Mouse (Mus musculus): ENCODE measurements around the gene Dlg5.
A peak's percentile ranks its signal among the peaks of the same experiment; 100 is the strongest.

DNA sequence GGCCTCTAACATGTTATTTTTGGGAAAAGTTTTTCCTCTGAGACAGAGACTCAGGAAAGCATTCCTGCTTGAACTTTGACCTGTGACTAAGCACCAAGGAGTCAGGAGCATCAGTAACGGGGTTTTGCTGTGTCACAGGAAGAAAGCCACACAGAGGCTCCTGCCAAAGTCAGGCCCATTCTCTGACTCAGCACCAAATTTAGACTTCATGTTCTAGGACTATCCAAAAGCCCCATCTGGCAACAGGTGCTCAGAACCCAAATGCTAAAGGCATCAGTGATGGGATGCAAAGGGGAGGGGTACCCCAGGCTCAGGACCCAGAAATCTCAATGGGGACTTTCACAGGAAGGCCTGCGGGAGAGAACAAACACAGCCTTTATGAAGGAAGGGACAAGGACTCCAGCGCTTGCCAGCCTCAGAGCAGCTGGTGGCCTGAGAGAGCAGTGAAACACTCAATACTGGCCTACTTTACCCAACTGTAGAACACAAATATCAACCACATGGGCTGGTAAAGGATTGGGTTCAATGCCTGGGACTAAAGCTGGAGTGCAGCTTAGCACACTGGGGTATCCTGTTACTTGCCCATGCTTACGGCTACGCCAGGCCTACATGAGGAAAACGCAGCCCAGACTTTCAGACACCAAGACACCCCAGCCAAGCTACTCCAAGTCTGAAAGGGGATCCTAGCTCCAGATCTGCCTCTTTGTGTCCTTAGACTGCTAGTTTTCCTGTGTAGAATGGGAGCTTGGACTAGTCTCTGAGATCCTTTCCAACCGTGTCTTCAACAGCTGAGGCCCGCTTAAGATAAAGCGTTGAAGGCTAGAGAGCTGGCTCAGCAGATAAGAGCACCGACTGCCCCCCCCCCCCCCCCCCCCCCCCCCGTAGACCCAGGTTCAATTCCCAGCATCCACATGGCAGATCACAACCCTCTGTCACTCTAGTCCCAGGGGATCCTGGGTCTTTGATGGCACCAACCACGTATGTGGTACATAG, 12.8 kb downstream of the Dlg5 start:
- TF ChIP-seq MAX (IDR thresholded peaks at IDR 0.05; ENCODE audit: low read depth) = no peak
- TF ChIP-seq POLR2A (IDR thresholded peaks at IDR 0.05; ENCODE audit: insufficient read length, low read depth) = no peak
- no peak for TF ChIP-seq POLR2AphosphoS2 (IDR thresholded peaks at IDR 0.05; ENCODE audit: insufficient read length, low read depth)
- no peak for TF ChIP-seq E2F4 (IDR thresholded peaks at IDR 0.05; ENCODE audit: insufficient read depth)
- no peak for TF ChIP-seq USF1 (IDR thresholded peaks at IDR 0.05; ENCODE audit: low read depth)
- no peak for TF ChIP-seq CEBPB (IDR thresholded peaks at IDR 0.05; ENCODE audit: insufficient read depth, poor library complexity, severe bottlenecking)
- peak in 1 of 3 experiments; percentile 50 for TF ChIP-seq MYOD1 (IDR thresholded peaks at IDR 0.05; ENCODE audit: control insufficient read depth in 1 of 3, insufficient read length in 2 of 3, low read depth in 2 of 3)
- no peak for TF ChIP-seq TCF12 (IDR thresholded peaks at IDR 0.05; ENCODE audit: insufficient read depth, poor library complexity, severe bottlenecking)
- no peak for TF ChIP-seq MYOG (IDR thresholded peaks at IDR 0.05; ENCODE audit: control insufficient read depth in 1 of 3, insufficient read depth in 1 of 3, insufficient read length in 2 of 3, low read depth in 2 of 3)
- TF ChIP-seq REST (IDR thresholded peaks at IDR 0.05; ENCODE audit: insufficient read depth, insufficient read length) = no peak
- TF ChIP-seq SRF (IDR thresholded peaks at IDR 0.05; ENCODE audit: control insufficient read depth, insufficient read length, low read depth) = no peak

Measured in myocyte (in vitro differentiated cells).